Mouse (Mus musculus) midbrain, embryonic 14.5 days (tissue): ENCODE results near the gene Kcnk2. TPM values are rescaled to one million over a fixed set of nuclear protein-coding genes. Genes with fewer than 3 reads are reported as not detected.
A peak's percentile ranks its signal among the peaks of the same experiment; 100 is the strongest.

Experiments used
- ATAC-seq: fragments of 200-750 bp; cut with Nextera tagmentation; 2 replicates; pipeline ENCODE4 v1.8.0; 2017; ENCODE audit warnings: moderate number of reproducible peaks, moderate library complexity; ENCODE audit not compliant: low FRiP score, low TSS enrichment
- DNase-seq: peaks from one replicate; pipeline ENCODE4 v3.0.0-alpha.2; 2015
- H3K27ac ChIP-seq: fragments of 300-500 bp; sonication (generic); replicated peaks from 2 replicates; pipeline ENCODE4 v1.5.1; 2014; ENCODE audit warnings: mild to moderate bottlenecking, low read depth, low read length, moderate library complexity
- H3K27me3 ChIP-seq: fragments of 300-500 bp; sonication (generic); 2 replicates; pipeline ENCODE4 v1.6.1; 2014; ENCODE audit warnings: low read length, control low read depth, mixed read lengths; ENCODE audit not compliant: control insufficient read depth, insufficient read depth
- H3K36me3 ChIP-seq: fragments of 300-500 bp; sonication (generic); 2 replicates; pipeline ENCODE4 v1.6.1; 2014; ENCODE audit warnings: low read length, control low read depth; ENCODE audit not compliant: control insufficient read depth, insufficient read depth
- H3K4me1 ChIP-seq: fragments of 300-500 bp; sonication (generic); 2 replicates; pipeline ENCODE4 v1.6.1; 2014; ENCODE audit warnings: mild to moderate bottlenecking, antibody characterized with exemption, low read length, control low read depth; ENCODE audit not compliant: control insufficient read depth, insufficient read depth
- H3K4me2 ChIP-seq: fragments of 300-500 bp; sonication (generic); 2 replicates; pipeline ENCODE4 v1.6.1; 2014; ENCODE audit warnings: mild to moderate bottlenecking, low read length, moderate library complexity
- H3K4me3 ChIP-seq: fragments of 300-500 bp; sonication (generic); replicated peaks from 2 replicates; pipeline ENCODE4 v1.5.1; 2014; ENCODE audit warnings: low read depth, low read length
- H3K9ac ChIP-seq: fragments of 300-500 bp; sonication (generic); replicated peaks from 2 replicates; pipeline ENCODE4 v1.6.1; 2014; ENCODE audit warnings: mild to moderate bottlenecking, low read length, moderate library complexity
- H3K9me3 ChIP-seq: fragments of 300-500 bp; sonication (generic); 2 replicates; pipeline ENCODE4 v1.6.1; 2016; ENCODE audit warnings: low read length, control low read depth, mixed read lengths; ENCODE audit not compliant: control insufficient read depth
- WGBS: fragments of 180-500 bp; shearing (Covaris S2); extraction: QIAGEN DNeasy Blood & Tissue Kit; methylation state at CpG from one replicate; pipeline ENCODE4 v1.1.7; 2014; 5-methylcytosine and 5-hydroxymethylcytosine counted together
- polyA plus RNA-seq: library from polyadenylated mRNA; unstranded; fragments of >200 nt; fragmentation: Nextera tagmentation; extraction: Ambion mirVana; gene quantifications from 2 replicates; pipeline ENCODE4 v1.2.1, GENCODE M21; 2014

The Kcnk2 gene
- polyA plus RNA-seq, 1 experiment from 2014 or later = 23.8 TPM

GRCm38 (mm10) chr1:189359699-189360098, 42.4 kb downstream of the Kcnk2 start:
- Histone ChIP-seq H3K4me1 (no peaks in the 10 kb centered on the region), H3K9ac (no peak overlapping the region), H3K27me3 (no peaks in the 10 kb centered on the region), H3K27ac (no peak overlapping the region), H3K4me3 (no peak overlapping the region), H3K9me3 (no peaks in the 10 kb centered on the region), H3K4me2 (no peak overlapping the region), H3K36me3 (no peaks in the 10 kb centered on the region)
- DNase-seq (no peak), ATAC-seq (no peak)
- WGBS = 76% methylated on average over 4 of the region's 4 CpGs

- no peak for ATAC-seq
- Histone ChIP-seq H3K4me3 (no peak overlapping the region), H3K27me3 (no peaks in the 10 kb centered on the region), H3K9ac (no peak overlapping the region), H3K9me3 (no peaks in the 10 kb centered on the region), H3K27ac (no peak overlapping the region), H3K4me1 (no peaks in the 10 kb centered on the region), H3K36me3 (no peaks in the 10 kb centered on the region), H3K4me2 (no peak overlapping the region)
- DNase-seq = no peak
- WGBS = 88% methylated on average over 1 of the region's 1 CpGs
These were observed 48.2 kb downstream of the Kcnk2 start for GRCm38 (mm10) chr1:189353887-189354286.

- 96% methylated on average over 6 of the region's 6 CpGs for WGBS
- no peaks in the 10 kb centered on the region for H3K9me3 ChIP-seq
- H3K27me3 ChIP-seq = no peaks in the 10 kb centered on the region
- no peak overlapping the region for H3K4me2 ChIP-seq
- H3K9ac ChIP-seq = no peak overlapping the region
- DNase-seq (no peak), ATAC-seq (no peak)
- no peak overlapping the region for H3K4me3 ChIP-seq
- H3K4me1 ChIP-seq = no peaks in the 10 kb centered on the region
- no peak overlapping the region for H3K27ac ChIP-seq
- no peaks in the 10 kb centered on the region for H3K36me3 ChIP-seq
These were observed 50.3 kb downstream of the Kcnk2 start for GRCm38 (mm10) chr1:189351804-189352203.

- ATAC-seq = no peak
- Histone ChIP-seq H3K27ac (no peak overlapping the region), H3K27me3 (no peaks in the 10 kb centered on the region), H3K9me3 (no peaks in the 10 kb centered on the region), H3K36me3 (no peaks in the 10 kb centered on the region), H3K9ac (no peak overlapping the region), H3K4me1 (no peaks in the 10 kb centered on the region), H3K4me2 (no peak overlapping the region), H3K4me3 (no peak overlapping the region)
- 94% methylated on average over 5 of the region's 5 CpGs for WGBS
- no peak for DNase-seq
These were observed 52.9 kb downstream of the Kcnk2 start for GRCm38 (mm10) chr1:189349205-189349604.

GRCm38 (mm10) chr1:189345166-189345565, 56.9 kb downstream of the Kcnk2 start:
- no peaks in the 10 kb centered on the region for H3K9me3 ChIP-seq
- no peaks in the 10 kb centered on the region for H3K27me3 ChIP-seq
- no peak overlapping the region for H3K4me3 ChIP-seq
- WGBS = 85% methylated on average over 5 of the region's 5 CpGs
- no peak overlapping the region for H3K27ac ChIP-seq
- no peaks in the 10 kb centered on the region for H3K36me3 ChIP-seq
- H3K4me1 ChIP-seq = peaks cover 10% of the 10 kb centered on the region; the same call in 1 of the 2 replicates
- DNase-seq (no peak), ATAC-seq (no peak)
- H3K4me2 ChIP-seq = no peak overlapping the region
- no peak overlapping the region for H3K9ac ChIP-seq

- peaks cover 10% of the 10 kb centered on the region; the same call in 1 of the 2 replicates for H3K4me1 ChIP-seq
- ATAC-seq (peak; percentile 83), DNase-seq (peak; percentile 75)
- no peaks in the 10 kb centered on the region for H3K36me3 ChIP-seq
- H3K4me3 ChIP-seq = peak overlapping the region; percentile 70
- no peaks in the 10 kb centered on the region for H3K27me3 ChIP-seq
- H3K4me2 ChIP-seq = peak overlapping the region; percentile 70
- no peaks in the 10 kb centered on the region for H3K9me3 ChIP-seq
- H3K9ac ChIP-seq = peak overlapping the region; percentile 97
- H3K27ac ChIP-seq = peak overlapping the region; percentile 83
- under 1% methylated on average over 75 of the region's 82 CpGs for WGBS
These were observed 58.5 kb downstream of the Kcnk2 start for GRCm38 (mm10) chr1:189343301-189344251.

- Histone ChIP-seq H3K27ac (peak overlapping the region; percentile 32; the same call in 1 of the 2 replicates), H3K36me3 (0 out of 2 replicates have a peak, but pooled peaks cover 3% of the 10 kb centered on the region), H3K4me2 (peak overlapping the region; percentile 70), H3K9me3 (no peaks in the 10 kb centered on the region), H3K4me1 (peaks cover 10% of the 10 kb centered on the region; the same call in 1 of the 2 replicates), H3K27me3 (no peaks in the 10 kb centered on the region), H3K4me3 (peak overlapping the region; percentile 70), H3K9ac (peak overlapping the region; percentile 97)
- DNase-seq (peak; percentile 69), ATAC-seq (peak; percentile 22; the same call in 1 of the 2 replicates)
- 3% methylated on average over 30 of the region's 30 CpGs for WGBS
These were observed 59.5 kb downstream of the Kcnk2 start for GRCm38 (mm10) chr1:189342416-189343104.

- no peak overlapping the region; the same call in 1 of the 2 replicates for H3K9ac ChIP-seq
- 50% methylated on average over 4 of the region's 4 CpGs for WGBS
- H3K27me3 ChIP-seq = no peaks in the 10 kb centered on the region
- H3K36me3 ChIP-seq = 0 out of 2 replicates have a peak, but pooled peaks cover 3% of the 10 kb centered on the region
- H3K9me3 ChIP-seq = no peaks in the 10 kb centered on the region
- no peak overlapping the region for H3K27ac ChIP-seq
- ATAC-seq = no peak
- no peak for DNase-seq
- H3K4me1 ChIP-seq = peaks cover 10% of the 10 kb centered on the region; the same call in 1 of the 2 replicates
- H3K4me2 ChIP-seq = peak overlapping the region; percentile 70
- H3K4me3 ChIP-seq = peak overlapping the region; percentile 70
These were observed 60.6 kb downstream of the Kcnk2 start for GRCm38 (mm10) chr1:189341381-189341917.
